Mouse (Mus musculus) spleen, adult 12 weeks (tissue): ENCODE measurements around the gene Sh3d19.
"Not testable (repeated sequence)": the region's sequence is repeated elsewhere in the genome, so short reads cannot be mapped to it uniquely, and the experiment has no call there.

Experiments used
- DNase-seq: peaks from one replicate; pipeline ENCODE4 v3.0.0; 2022; ENCODE audit warnings: low spot score

Sh3d19 gene

GRCm38 (mm10) chr3:85981761-85982160 lies 10.9 kb downstream of the Sh3d19 start:
- DNase-seq, result not testable (repeated sequence)

GRCm38 (mm10) chr3:85984537-85984936 lies 13.6 kb downstream of the Sh3d19 start:
- no peak for DNase-seq

GRCm38 (mm10) chr3:85987225-85987624 lies 16.3 kb downstream of the Sh3d19 start:
- DNase-seq, result no peak

- no peak for DNase-seq
These were observed 20.4 kb downstream of the Sh3d19 start for GRCm38 (mm10) chr3:85991140-85991801.

- no peak for DNase-seq
These were observed 20.9 kb downstream of the Sh3d19 start for GRCm38 (mm10) chr3:85991802-85992156.

- DNase-seq, result no peak
These were observed 22.8 kb downstream of the Sh3d19 start for GRCm38 (mm10) chr3:85993744-85994143.

GRCm38 (mm10) chr3:85994645-85995044 lies 23.7 kb downstream of the Sh3d19 start:
- DNase-seq, result no peak

- no peak for DNase-seq
These were observed 30.4 kb downstream of the Sh3d19 start for GRCm38 (mm10) chr3:86001271-86001670.

GRCm38 (mm10) chr3:86002423-86002822 lies 31.5 kb downstream of the Sh3d19 start, which contains the start of gene Prss48:
TSS of gene Prss48 (minus strand) at chr3:86002491.
- no peak for DNase-seq

- DNase-seq, result no peak
These were observed 32.0 kb downstream of the Sh3d19 start for GRCm38 (mm10) chr3:86002940-86003339.

GRCm38 (mm10) chr3:86004751-86005150 lies 33.8 kb downstream of the Sh3d19 start:
- no peak for DNase-seq

GRCm38 (mm10) chr3:86010618-86011017 lies 39.7 kb downstream of the Sh3d19 start:
- no peak for DNase-seq

GRCm38 (mm10) chr3:86011373-86011772 lies 40.5 kb downstream of the Sh3d19 start:
- DNase-seq, result no peak

- DNase-seq, result no peak
These were observed 40.9 kb downstream of the Sh3d19 start for GRCm38 (mm10) chr3:86011833-86012232.

- no peak for DNase-seq
These were observed 42.9 kb downstream of the Sh3d19 start for GRCm38 (mm10) chr3:86013837-86014236.

- DNase-seq, result no peak
These were observed 46.1 kb downstream of the Sh3d19 start for GRCm38 (mm10) chr3:86016965-86017364.

GRCm38 (mm10) chr3:86017484-86017883 lies 46.6 kb downstream of the Sh3d19 start:
- no peak for DNase-seq

GRCm38 (mm10) chr3:86020921-86021650 lies 50.2 kb downstream of the Sh3d19 start:
- no peak for DNase-seq

GRCm38 (mm10) chr3:86021651-86022050 lies 50.7 kb downstream of the Sh3d19 start:
- DNase-seq, result no peak

GRCm38 (mm10) chr3:86024065-86024795 lies 53.3 kb downstream of the Sh3d19 start:
- no peak for DNase-seq

GRCm38 (mm10) chr3:86025341-86026137 lies 54.6 kb downstream of the Sh3d19 start:
- no peak for DNase-seq
